Mouse (Mus musculus): ENCODE results near the gene Krt24.
"Not testable (repeated sequence)": the region's sequence is repeated elsewhere in the genome, so short reads cannot be mapped to it uniquely, and the experiment has no call there.

Gene Krt24

DNA sequence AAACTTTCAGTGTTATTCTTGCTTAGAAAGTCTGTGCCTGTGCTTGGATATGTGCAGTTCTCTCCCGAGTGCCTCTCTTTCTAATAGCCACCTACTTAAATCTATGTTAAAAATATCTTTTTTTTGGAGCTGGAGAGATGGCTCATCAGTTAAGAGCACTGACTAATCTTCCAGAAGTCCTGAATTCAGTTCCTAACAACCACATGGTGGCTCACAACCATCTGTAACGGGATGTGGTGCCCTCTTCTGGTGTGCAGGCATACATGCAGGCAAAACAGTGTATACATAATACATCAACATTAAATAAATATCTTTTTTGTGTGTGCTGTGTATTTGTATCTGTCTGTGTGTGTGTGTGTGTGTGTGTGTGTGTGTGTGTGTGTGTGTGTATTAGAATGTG lies 31.2 kb downstream of the Krt24 start:
- no peak for DNase-seq (ENCODE audit: low read depth, low spot score)

GRCm38 (mm10) chr11:99252671-99253070 lies 32.4 kb downstream of the Krt24 start:
- DNase-seq (ENCODE audit: low read depth, low spot score): no peak

DNA sequence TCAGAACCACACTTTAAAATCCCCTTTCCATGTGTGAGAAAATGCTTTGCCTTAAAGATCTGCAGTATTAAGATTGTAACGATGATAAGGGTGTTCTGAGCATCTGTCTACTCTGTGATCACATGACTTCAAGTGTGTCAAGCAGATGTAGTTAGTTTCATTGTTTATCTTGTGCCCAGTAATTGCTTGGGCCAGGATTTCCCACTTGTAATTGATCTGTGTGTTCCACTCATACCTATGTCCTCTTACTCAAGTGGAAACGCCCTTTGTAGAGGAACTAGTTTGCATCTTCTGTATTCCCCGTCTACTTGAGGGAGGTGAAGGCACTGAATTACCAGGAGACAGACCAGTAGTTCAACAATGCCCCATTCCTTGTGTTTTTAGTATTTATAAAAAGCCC lies 34.4 kb downstream of the Krt24 start:
- DNase-seq (ENCODE audit: low read depth, low spot score): no peak

- no peak for DNase-seq (ENCODE audit: low read depth, low spot score)
These were observed 34.8 kb downstream of the Krt24 start for GRCm38 (mm10) chr11:99250241-99250640.

GRCm38 (mm10) chr11:99249115-99249514 lies 35.9 kb downstream of the Krt24 start:
- no peak for DNase-seq (ENCODE audit: low read depth, low spot score)

GRCm38 (mm10) chr11:99247916-99248315 lies 37.1 kb downstream of the Krt24 start:
- no peak for DNase-seq (ENCODE audit: low read depth, low spot score)

DNA sequence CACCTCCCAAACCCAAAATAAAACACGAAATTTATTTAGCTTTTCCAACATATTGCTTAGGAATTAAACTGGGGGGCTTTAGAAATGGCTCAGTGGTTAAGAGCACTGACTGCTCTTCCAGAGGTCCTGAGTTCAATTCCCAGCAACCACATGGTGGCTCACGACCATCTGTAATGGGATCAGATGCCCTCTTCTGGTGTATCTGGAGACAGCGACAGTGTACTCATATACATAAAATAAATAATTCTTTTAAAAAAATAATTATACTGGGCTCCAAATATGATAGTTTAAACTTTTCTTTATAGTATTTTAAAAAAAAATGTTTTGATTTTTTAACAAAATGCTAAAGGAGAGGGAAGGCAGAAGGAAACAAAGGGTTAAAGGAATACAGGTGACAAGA lies 40.5 kb downstream of the Krt24 start:
- not testable (repeated sequence) for DNase-seq (ENCODE audit: low read depth, low spot score)

DNA sequence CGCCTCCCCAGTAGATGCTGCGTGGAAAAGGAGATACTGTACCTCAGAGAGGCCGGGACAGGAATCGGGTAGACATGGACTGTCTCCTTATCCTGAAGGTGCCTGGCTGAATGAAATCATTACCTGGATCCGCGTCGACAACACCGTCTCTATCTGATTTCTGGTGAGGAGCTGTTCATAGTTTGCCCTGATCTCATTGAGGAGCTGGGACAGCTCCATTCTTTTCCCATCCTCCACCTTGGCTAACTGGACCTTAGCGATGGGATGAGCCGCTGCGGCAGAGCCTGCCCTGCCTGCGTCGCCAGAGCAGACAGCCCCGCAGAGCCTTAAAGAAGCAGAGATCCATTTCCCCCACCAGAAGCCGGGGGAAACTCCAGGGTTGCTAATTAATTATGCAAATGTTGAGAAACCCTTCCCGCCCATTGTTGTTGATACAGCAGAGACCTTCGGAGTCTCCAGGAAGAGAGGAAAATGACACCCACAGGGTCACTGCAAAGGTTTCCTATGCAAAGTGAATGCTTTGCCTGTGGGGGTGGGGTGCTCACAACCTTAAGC lies 41.2 kb downstream of the Krt24 start, which contains the start of gene Krt222:
Gene Krt222, minus strand, starts transcription at position 266 of the 555 bp plus-strand sequence.
- DNase-seq (ENCODE audit: low read depth, low spot score): no peak

GRCm38 (mm10) chr11:99243200-99243819 lies 41.8 kb downstream of the Krt24 start:
- DNase-seq (ENCODE audit: low read depth, low spot score): no peak

DNA sequence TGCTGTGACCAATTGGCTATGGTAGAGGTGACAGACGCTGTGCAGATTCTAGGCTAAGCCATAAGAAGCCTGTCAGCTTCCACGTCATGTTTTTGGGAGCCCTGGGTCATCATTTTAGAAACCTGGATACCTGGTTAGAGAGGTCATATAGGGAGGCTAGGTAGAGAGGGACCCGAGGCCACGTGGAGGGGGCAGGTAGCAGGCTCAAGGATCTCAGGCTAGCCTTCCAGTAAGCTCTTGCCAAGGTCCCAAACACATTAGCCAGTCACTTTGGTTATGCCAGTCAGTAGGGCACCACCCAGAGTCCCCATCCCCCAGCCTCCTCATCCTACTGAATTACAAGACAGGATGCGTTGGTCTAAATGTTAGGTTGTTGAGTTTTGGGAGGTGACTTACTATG lies 43.0 kb downstream of the Krt24 start:
- no peak for DNase-seq (ENCODE audit: low read depth, low spot score)

DNA sequence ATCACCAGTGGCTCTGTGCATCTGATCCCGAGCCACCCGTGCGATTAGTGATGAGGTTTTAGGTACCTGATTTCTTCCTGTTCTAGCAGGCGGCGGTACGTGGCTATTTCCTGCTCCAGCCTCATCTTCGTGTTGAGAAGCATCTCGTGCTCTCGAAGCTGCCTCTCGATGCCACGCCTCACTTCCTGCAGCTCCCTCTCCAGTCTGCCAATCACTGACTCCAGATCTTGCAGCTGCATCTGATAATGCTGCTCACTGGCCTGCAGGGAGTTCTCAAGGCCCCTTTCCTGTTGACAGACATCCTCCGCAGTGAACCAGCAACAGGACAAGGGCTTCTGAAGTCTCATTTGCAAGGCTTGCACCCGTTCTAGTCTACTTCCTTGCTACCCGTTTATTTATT lies 46.6 kb downstream of the Krt24 start:
- DNase-seq (ENCODE audit: low read depth, low spot score): no peak

GRCm38 (mm10) chr11:99231049-99231816 lies 53.8 kb downstream of the Krt24 start:
- DNase-seq (ENCODE audit: low read depth, low spot score): no peak

DNA sequence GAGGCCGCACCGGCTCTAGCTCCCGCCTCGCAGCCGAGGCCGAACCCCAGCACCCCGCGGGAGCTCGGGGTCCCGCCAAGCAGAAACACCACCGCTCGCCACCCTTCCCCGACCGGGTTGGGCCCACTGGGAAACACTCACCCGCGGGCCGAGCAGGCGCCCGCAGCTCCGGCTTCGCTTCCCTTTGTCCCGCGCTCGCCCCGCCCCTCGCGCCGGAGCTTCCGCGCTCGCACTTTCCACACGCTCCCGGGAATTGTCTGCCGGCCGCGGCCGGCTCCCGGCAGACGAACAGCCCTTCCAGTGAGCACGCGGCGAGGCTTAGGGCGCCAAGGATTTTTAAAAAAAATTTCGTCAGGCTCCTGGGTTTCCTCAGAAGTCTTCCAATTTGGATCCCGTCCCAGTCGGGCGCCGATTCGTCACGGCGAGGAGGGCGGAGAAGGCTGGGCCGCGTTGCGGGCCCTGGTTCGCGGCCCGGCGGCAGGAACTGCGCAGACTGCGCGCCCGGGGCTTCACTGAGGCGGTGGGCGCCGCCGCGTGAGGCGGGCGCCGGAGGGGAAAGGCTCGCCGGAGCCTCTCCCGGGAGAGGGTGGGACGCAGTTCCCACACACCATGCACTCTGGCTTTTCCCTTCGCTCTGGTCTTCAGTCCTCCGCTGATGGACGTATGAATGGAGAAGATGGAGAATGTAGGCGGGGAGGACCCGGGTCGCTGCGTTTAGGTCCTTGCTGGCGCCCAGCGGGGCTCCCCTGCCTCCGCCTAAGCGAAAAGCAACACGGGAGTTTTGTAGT lies 54.6 kb downstream of the Krt24 start, which contains the start of gene Smarce1:
Gene Smarce1, minus strand, starts transcription at position 757 of the 788 bp plus-strand sequence.
- peak; percentile 69 for DNase-seq (ENCODE audit: low read depth, low spot score)

Data from c-Kit-negative CD71-positive TER-119-positive erythroid progenitor cells, embryonic 14.5 days (primary cell).